Mouse (Mus musculus) retina, adult 2 months (tissue): ENCODE results near the gene Myg1.

ENCODE experiments used
- DNase-seq: peaks from one replicate; pipeline ENCODE4 v3.0.0-alpha.2; 2012; ENCODE audit warnings: low read depth, low spot score

Gene Myg1

GRCm38 (mm10) chr15:102386640-102387039 is 55.1 kb downstream of the Myg1 start:
- no peak for DNase-seq
